Mouse (Mus musculus): ENCODE measurements at regions not wholly inside any gene's neighbourhood (a gene's known extent, or its start where the extent isn't known, plus 50 kb on each side); places are given as distances from the start of the nearest gene placed in this dataset.
"Not testable (repeated sequence)": the region's sequence is repeated elsewhere in the genome, so short reads cannot be mapped to it uniquely, and the experiment has no call there.

DNA sequence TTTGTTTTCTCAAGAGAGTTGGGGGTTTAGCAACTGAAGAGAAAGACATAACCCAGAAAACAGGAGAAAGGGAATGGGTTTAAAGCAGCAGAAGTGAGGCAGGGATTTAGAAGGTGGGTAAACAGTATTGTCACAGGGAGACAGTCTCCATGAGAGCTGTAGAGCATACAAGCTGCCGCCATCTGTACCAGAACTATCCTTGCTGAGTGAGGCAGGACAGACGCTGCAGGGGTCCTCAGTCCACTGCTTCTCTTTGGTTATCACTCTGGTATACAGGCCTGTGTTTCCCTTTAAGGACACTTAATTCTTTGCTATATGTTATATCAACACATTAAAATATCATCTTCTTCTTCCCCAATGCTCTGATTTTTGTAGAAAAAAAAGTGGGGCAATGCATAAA is 548.0 kb upstream of the Klf6 start:
- Histone ChIP-seq H3K4me1 (no peaks in the 10 kb centered on the region), H3K4me2 (no peak overlapping the region), H3K27ac (no peak overlapping the region), H3K9ac (no peak overlapping the region), H3K4me3 (replicated peaks) (no peak overlapping the region), H3K27me3 (replicated peaks) (no peaks in the 10 kb centered on the region), H3K9me3 (no peaks in the 10 kb centered on the region), H3K36me3 (no peaks in the 10 kb centered on the region)
- WGBS, result 67% methylated on average over 2 of the region's 2 CpGs
- ATAC-seq (ENCODE audit: insufficient read depth, low FRiP score, low read depth), result no peak

DNA sequence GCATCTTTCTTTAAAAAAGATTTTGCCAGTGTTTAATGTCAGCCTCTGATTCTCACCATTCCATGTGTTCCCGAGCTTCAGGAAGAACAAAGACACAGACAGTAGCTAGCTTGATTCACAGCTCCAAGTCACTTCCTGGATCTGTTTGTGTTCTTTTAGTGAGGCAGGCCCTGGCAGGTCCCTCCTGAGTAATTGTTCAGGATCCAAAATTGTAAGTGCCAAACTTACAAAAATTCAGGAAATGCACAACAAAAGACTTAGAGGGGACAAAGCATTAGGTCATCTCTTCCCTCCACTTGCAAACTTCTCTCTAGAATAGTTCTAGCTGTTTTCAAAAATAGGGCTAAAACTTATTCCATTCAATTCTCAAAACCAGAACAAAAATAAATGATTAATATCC is 546.3 kb upstream of the Klf6 start:
- Histone ChIP-seq H3K9me3 (no peaks in the 10 kb centered on the region), H3K27ac (no peak overlapping the region), H3K27me3 (replicated peaks) (no peaks in the 10 kb centered on the region), H3K4me2 (no peak overlapping the region), H3K36me3 (no peaks in the 10 kb centered on the region), H3K9ac (no peak overlapping the region), H3K4me3 (replicated peaks) (no peak overlapping the region), H3K4me1 (no peaks in the 10 kb centered on the region)
- WGBS, result 44% methylated on average over 1 of the region's 1 CpGs
- no peak for ATAC-seq (ENCODE audit: insufficient read depth, low FRiP score, low read depth)

DNA sequence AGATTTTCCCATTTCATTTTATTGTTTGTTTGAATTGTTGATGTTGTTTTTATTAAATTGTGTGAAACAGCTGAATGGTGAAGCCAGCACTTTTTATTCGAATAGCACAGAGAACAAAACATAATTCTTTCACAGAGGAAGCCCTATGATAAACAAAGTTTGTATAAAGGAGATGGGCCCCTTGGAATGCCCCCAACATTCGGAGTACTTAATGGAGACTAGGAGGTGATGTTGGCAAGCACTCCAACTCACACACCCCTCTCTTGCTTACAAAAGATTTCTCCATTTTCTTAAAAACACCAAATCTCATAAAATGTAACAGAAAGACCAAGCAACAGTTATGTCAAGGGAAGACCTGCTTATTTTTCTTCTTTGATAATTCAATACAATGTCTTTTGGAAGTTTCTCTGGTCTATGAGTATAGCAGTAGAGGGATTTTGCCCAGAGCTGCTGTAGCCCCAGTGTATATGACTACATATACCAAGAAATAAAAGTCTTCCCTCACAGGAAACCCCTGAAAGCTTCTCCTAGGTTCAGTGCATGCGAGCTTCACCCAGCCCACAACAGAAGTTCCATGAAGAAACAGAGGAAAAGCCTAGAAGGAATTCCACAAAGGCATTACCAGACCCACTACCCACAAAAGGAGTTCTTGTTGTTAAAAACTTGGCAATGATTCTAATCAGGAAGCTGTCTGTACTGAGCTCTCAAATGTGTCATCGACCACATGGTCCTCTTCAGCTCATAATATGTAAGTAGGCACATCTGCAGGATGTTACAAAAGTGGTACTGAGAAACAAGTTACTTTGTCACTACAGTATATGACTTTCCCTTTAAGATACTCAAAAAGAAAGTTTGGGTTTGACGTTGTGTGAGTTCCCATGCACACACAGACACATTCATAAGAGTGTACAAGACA is 543.1 kb upstream of the Klf6 start:
- WGBS, result 54% methylated on average over 5 of the region's 5 CpGs
- ATAC-seq (ENCODE audit: insufficient read depth, low FRiP score, low read depth), result no peak

DNA sequence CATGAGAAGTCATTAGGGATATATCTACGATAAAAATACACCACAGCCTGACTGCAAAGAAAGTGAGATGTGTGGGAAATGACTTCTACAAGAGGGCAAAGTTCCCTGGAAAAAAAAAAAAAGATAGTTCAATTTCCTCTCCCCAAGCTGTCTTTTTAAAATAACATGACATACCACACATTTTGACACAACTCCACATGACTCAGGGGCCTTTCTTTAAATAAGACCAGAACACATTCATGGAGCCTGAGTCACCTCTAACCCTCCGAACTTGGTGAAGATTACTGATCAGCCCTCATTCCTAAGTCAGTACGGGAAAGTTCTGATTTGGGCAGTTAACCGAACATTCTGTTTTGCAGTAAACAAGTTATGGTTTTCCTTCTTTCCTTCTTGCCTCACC is 515.6 kb upstream of the Klf6 start:
- Histone ChIP-seq H3K4me1 (no peaks in the 10 kb centered on the region), H3K9me3 (no peaks in the 10 kb centered on the region), H3K4me2 (no peak overlapping the region), H3K27ac (no peak overlapping the region), H3K9ac (no peak overlapping the region), H3K27me3 (replicated peaks) (no peaks in the 10 kb centered on the region), H3K36me3 (no peaks in the 10 kb centered on the region), H3K4me3 (replicated peaks) (no peak overlapping the region)
- WGBS, result 39% methylated on average over 4 of the region's 4 CpGs
- no peak for ATAC-seq (ENCODE audit: insufficient read depth, low FRiP score, low read depth)

More for the DNA sequence above, 543.1 kb upstream of the Klf6 start:
- Histone ChIP-seq H3K27ac (no peak overlapping the region), H3K9ac (no peak overlapping the region), H3K4me3 (replicated peaks) (no peak overlapping the region), H3K27me3 (replicated peaks) (no peaks in the 10 kb centered on the region), H3K4me1 (no peaks in the 10 kb centered on the region), H3K9me3 (no peaks in the 10 kb centered on the region), H3K4me2 (no peak overlapping the region), H3K36me3 (no peaks in the 10 kb centered on the region)

DNA sequence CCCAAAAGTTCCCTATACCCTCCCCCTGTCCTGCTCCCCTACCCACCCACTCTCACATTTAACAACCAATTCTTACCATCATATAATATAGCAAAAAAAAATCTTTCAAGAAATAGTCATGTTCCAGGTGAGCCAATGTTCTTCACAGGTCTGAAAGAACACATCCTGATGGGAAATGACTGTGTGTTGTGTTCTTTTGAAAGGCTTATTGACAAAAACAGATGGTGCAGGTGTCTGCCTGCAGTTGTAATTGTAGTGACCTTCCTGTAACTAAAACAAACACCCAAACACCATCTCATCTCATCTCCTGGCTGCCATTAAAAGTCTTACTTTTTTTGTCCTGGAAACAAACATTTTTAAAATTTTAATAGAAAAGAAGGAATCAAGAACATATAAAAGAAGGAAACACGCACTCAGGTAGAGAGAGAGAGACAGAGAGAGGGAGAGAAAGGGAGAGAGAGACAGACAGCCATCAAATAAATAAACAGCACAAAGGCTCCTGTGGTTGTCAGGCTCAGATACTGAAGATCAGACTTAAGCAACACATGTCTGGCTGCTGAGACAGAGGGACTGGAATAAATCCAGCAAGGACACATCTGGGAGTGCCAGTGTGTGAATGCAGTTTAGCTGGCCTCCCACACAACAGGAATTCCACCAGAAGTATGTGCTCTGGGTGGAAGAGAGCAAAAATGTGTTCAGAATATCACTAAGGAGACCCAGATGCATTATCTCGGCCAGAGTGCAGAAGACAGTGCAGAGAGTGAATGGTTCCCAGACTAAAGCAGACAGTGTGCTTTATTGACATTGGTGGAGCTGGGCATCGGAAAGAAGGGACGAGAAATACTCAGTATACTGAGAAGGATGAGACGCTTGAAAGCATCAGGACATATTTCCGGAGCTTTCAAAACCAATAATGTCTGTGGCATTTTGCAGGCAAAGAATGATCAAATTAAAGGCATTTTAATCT is 513.5 kb upstream of the Klf6 start:
- H3K9ac ChIP-seq, result no peak overlapping the region
- H3K4me3 ChIP-seq (replicated peaks), result no peak overlapping the region
- H3K4me1 ChIP-seq, result no peaks in the 10 kb centered on the region
- 46% methylated on average over 6 of the region's 6 CpGs for WGBS
- ATAC-seq (ENCODE audit: insufficient read depth, low FRiP score, low read depth), result no peak
- H3K9me3 ChIP-seq, result no peaks in the 10 kb centered on the region
- no peak overlapping the region for H3K4me2 ChIP-seq
- H3K27me3 ChIP-seq (replicated peaks), result no peaks in the 10 kb centered on the region
- H3K27ac ChIP-seq, result no peak overlapping the region
- no peaks in the 10 kb centered on the region for H3K36me3 ChIP-seq

DNA sequence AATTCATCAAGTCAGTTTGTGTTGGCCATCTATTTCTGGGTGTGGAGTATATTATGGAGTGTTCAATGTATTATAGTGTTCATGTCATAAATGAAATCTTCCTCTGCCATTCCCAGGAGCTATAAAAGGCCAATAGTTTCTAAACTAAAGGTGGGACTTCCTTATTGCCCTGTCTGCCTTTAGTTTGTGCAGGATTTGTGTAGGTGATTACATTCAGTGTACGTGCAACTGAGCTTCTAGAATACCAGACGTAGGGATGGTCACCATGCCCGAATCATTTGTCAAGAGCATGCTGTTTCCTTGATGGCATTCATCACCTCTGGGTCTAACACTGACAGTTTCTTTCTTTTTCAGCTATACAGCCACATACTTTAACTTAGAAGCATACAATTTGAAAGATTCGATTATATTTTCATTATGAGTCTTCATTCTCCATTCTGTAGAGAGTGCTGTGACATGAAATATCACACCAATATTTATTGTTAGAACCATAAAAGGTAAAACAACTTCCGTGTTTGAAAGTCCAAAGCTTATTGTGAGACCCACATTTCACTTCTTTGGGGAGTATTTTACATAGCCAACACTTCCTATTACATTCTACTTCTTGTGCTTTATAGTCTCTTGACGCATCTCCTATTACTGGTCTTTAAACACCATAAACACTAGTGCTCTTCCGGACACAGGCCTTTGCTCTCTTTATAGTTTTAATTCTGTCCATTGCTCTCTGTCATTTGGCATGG is 494.1 kb upstream of the Klf6 start:
- 83% methylated on average over 7 of the region's 7 CpGs for WGBS
- H3K36me3 ChIP-seq, result no peaks in the 10 kb centered on the region
- H3K4me3 ChIP-seq (replicated peaks), result no peak overlapping the region
- no peak overlapping the region for H3K27ac ChIP-seq
- no peaks in the 10 kb centered on the region for H3K9me3 ChIP-seq
- no peak for ATAC-seq (ENCODE audit: insufficient read depth, low FRiP score, low read depth)
- H3K4me1 ChIP-seq, result no peaks in the 10 kb centered on the region
- no peak overlapping the region for H3K4me2 ChIP-seq
- H3K27me3 ChIP-seq (replicated peaks), result no peaks in the 10 kb centered on the region
- no peak overlapping the region for H3K9ac ChIP-seq

DNA sequence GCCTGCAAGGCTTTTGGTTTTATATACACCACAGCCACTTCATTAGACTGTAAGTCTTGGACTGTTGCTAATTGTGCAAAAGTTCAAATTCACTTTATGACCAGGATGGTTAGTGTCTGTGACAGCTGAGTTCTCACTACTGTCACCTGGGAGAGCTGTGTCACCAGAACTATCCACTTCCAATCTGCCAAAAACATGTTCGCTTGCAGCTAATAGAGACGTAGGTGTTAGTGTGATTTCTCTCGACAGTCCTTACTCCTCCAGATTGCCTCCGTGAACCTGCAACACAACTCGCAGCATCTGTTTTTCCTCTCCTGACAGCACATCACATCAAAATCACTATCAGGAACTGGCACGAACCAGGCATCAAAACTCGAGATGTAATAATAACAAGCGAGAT is 491.3 kb upstream of the Klf6 start:
- no peaks in the 10 kb centered on the region for H3K36me3 ChIP-seq
- 65% methylated on average over 8 of the region's 8 CpGs for WGBS
- no peak for ATAC-seq (ENCODE audit: insufficient read depth, low FRiP score, low read depth)

DNA sequence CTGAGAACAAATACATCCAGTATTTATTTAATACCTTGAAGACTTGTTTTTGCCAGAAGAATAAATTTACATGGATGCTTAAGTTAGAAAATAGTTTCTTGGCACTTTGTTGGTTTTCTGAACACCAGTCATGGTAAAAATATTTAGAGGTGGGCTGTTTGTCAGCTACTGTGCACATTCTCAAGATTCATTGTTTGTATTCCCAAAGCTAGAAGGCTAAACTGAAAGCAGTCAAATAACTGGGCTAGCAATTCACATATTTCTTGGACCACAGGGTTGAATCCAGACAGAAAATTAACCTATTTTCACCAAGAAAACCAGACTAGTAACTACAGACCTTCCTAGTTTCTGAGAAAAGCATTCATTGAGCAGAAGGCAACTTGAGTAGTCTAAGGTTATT is 488.1 kb upstream of the Klf6 start:
- Histone ChIP-seq H3K27ac (no peak overlapping the region), H3K4me2 (no peak overlapping the region), H3K36me3 (no peaks in the 10 kb centered on the region), H3K9me3 (no peaks in the 10 kb centered on the region), H3K9ac (no peak overlapping the region), H3K4me3 (replicated peaks) (no peak overlapping the region), H3K27me3 (replicated peaks) (no peaks in the 10 kb centered on the region), H3K4me1 (no peaks in the 10 kb centered on the region)
- no peak for ATAC-seq (ENCODE audit: insufficient read depth, low FRiP score, low read depth)

More for the DNA sequence above, 491.3 kb upstream of the Klf6 start:
- Histone ChIP-seq H3K4me3 (replicated peaks) (no peak overlapping the region), H3K9me3 (no peaks in the 10 kb centered on the region), H3K4me1 (no peaks in the 10 kb centered on the region), H3K4me2 (no peak overlapping the region), H3K9ac (no peak overlapping the region), H3K27me3 (replicated peaks) (no peaks in the 10 kb centered on the region), H3K27ac (no peak overlapping the region)

DNA sequence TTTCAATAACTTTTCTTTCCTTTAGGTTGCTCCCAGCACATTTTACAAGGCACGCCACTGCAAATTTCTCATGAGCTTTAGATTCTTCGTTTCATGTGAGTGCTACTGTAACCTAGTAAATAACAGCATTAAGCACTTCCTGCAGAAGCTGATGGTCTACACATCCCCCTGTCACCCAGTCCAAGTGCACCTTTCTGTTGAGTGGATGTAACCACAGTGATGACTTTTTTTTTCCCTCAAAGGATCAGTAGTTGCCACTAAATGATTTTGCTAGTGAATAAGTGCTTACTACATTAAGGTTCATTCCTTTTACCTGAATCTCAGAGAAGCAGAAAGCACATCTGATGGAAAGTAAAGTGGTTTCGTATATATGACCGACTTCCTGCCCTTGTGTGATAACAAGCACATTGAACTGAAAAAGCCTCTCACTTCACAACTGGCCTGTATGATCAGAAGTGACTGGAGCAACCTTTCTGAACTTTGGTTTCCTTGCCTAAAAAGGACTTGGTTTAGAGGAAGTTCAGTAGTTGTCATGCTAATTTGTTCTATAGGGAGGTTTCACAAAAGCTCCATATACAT is 453.0 kb upstream of the Klf6 start:
- Histone ChIP-seq H3K27me3 (replicated peaks) (no peaks in the 10 kb centered on the region), H3K4me3 (replicated peaks) (no peak overlapping the region), H3K4me2 (no peak overlapping the region), H3K27ac (no peak overlapping the region), H3K9me3 (no peaks in the 10 kb centered on the region), H3K4me1 (no peaks in the 10 kb centered on the region), H3K36me3 (no peaks in the 10 kb centered on the region), H3K9ac (no peak overlapping the region)
- 82% methylated on average over 4 of the region's 4 CpGs for WGBS
- ATAC-seq (ENCODE audit: insufficient read depth, low FRiP score, low read depth), result no peak

DNA sequence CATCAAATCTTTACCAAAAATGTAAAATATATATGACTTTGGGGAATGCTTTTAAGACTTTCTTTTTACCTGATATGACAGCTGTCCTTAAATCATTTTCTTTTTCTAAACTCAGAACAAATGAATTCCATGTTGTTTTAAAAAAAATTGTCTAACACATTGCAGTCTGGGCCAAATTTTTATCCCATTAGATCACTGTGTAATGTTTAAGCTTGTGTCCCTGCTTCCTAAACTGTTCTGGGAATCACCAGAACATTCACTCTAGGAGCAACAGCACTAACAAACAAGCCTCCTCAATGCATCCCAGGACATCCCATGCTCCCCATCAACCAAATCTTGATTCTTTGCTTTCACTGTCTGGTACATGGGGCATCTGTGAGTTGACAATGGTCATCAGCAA is 449.2 kb upstream of the Klf6 start:
- ATAC-seq (ENCODE audit: insufficient read depth, low FRiP score, low read depth), result no peak
- Histone ChIP-seq H3K4me3 (replicated peaks) (no peak overlapping the region), H3K27me3 (replicated peaks) (no peaks in the 10 kb centered on the region), H3K4me2 (no peak overlapping the region), H3K9ac (no peak overlapping the region), H3K4me1 (no peaks in the 10 kb centered on the region), H3K9me3 (no peaks in the 10 kb centered on the region), H3K36me3 (no peaks in the 10 kb centered on the region), H3K27ac (no peak overlapping the region)

DNA sequence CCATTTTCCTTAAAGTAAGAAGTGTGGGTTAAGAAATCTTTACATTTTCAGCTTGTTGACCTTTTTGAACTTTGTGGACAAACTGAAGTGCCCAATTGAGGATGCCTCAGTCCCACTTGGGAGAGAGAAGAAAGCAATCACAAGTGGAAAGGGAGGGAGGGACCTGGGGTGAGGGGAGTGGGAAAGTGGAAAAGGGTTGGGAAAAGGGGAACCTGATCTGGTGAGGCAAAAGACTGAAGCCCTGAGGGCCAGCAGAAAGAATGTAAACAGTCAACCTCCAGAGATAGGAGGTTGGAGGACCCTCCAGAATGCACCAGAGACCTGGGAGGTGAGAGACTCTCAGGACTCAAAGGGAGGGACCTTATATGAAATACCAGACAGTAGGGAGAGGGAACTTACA is 448.3 kb upstream of the Klf6 start:
- not testable (repeated sequence) for H3K4me1 ChIP-seq; ATAC-seq (ENCODE audit: insufficient read depth, low FRiP score, low read depth); H3K4me2 ChIP-seq; H3K27me3 ChIP-seq (replicated peaks); H3K4me3 ChIP-seq (replicated peaks); H3K9ac ChIP-seq; H3K36me3 ChIP-seq; H3K27ac ChIP-seq; H3K9me3 ChIP-seq
